Mouse (Mus musculus): ENCODE data around the gene Prkn. TPM values are rescaled to one million over a fixed set of nuclear protein-coding genes. Genes with fewer than 3 reads are reported as not detected.

Prkn gene
- polyA plus RNA-seq, 1 experiment: 0.58 TPM

DNA sequence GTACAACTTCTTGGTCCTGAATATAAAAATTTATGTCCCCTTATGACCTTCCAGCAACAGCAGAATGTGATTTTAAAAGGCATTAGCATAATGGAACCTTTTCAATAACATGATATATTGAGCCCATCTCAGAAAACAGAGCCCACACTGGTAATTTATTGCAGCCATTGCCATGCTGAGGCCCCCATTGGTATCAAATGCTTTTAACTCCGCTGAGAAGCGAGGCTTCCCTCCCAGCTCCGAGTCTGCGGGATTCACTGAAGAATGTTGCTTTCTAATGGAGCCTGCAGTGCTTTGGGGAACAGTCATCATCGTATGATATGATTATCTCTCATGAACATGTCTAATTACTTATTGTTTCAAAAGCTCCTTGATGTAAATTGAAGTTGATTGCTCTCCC lies 421.5 kb downstream of the Prkn start:
- Histone ChIP-seq H3K27me3 (ENCODE audit: control insufficient read depth, insufficient read depth, low read length) (no peaks in the 10 kb centered on the region), H3K27ac (ENCODE audit: insufficient read depth, low read depth, low read length) (no peak overlapping the region), H3K36me3 (ENCODE audit: control insufficient read depth, insufficient read depth, low read length) (no peaks in the 10 kb centered on the region), H3K4me1 (ENCODE audit: control insufficient read depth, insufficient read depth, insufficient read length, low read length) (no peaks in the 10 kb centered on the region), H3K4me3 (ENCODE audit: low read depth, low read length) (no peak overlapping the region)
- TF ChIP-seq POLR2A (IDR thresholded peaks at IDR 0.05; ENCODE audit: low read depth, low read length): no peak
- TF ChIP-seq CTCF (IDR thresholded peaks at IDR 0.05; ENCODE audit: extremely low read depth, insufficient read length, insufficient replicate concordance, low read depth, low read length): no peak
- 81% methylated on average over 5 of the region's 5 CpGs for WGBS

DNA sequence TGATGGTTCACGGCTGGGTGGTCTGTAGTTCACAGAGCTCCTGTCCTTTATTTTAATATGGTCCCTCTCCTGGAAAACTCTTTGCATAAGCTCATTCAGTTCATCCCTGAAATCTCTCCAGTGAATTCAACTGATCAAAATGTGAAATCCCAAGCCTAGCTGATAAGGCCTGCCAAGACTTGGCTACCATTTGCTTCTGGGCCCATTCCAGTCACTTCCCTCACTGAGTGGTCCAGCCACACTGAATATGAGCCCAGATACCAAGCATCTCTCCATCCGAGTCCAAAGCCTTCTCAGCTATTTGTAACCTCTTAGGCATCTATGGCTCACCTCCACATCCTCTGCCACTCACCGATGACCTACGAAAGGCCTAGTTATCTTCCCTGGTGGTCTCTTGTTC lies 427.8 kb downstream of the Prkn start:
- no peak for TF ChIP-seq CTCF (IDR thresholded peaks at IDR 0.05; ENCODE audit: extremely low read depth, insufficient read length, insufficient replicate concordance, low read depth, low read length)
- no peak for TF ChIP-seq POLR2A (IDR thresholded peaks at IDR 0.05; ENCODE audit: low read depth, low read length)
- Histone ChIP-seq H3K27ac (ENCODE audit: insufficient read depth, low read depth, low read length) (no peak overlapping the region), H3K36me3 (ENCODE audit: control insufficient read depth, insufficient read depth, low read length) (no peaks in the 10 kb centered on the region), H3K4me3 (ENCODE audit: low read depth, low read length) (no peak overlapping the region), H3K27me3 (ENCODE audit: control insufficient read depth, insufficient read depth, low read length) (no peaks in the 10 kb centered on the region), H3K4me1 (ENCODE audit: control insufficient read depth, insufficient read depth, insufficient read length, low read length) (no peaks in the 10 kb centered on the region)
- 89% methylated on average over 4 of the region's 4 CpGs for WGBS

DNA sequence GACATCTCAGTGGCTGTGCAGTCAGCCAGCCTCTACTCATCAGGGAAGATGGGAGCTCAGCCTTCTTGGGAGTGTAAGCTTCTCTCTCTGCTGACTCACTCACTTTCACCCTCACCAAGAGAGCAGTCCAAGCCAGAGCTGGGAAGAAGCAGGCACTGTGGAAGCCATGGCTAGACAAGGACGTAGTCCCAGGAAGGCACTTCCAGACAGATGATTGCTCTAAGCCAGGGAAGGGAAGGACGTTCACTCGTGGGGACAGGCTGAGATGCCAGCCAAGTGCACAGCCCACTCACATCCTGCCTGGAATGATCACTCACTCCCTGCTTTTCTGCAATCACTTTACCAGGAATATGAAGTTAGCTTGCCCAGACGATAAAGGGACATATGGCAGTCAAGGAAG lies 430.0 kb downstream of the Prkn start:
- TF ChIP-seq POLR2A (IDR thresholded peaks at IDR 0.05; ENCODE audit: low read depth, low read length): no peak
- TF ChIP-seq CTCF (IDR thresholded peaks at IDR 0.05; ENCODE audit: extremely low read depth, insufficient read length, insufficient replicate concordance, low read depth, low read length): no peak
- H3K4me3 ChIP-seq (ENCODE audit: low read depth, low read length): no peak overlapping the region
- no peaks in the 10 kb centered on the region for H3K27me3 ChIP-seq (ENCODE audit: control insufficient read depth, insufficient read depth, low read length)
- H3K4me1 ChIP-seq (ENCODE audit: control insufficient read depth, insufficient read depth, insufficient read length, low read length): no peaks in the 10 kb centered on the region
- no peak overlapping the region for H3K27ac ChIP-seq (ENCODE audit: insufficient read depth, low read depth, low read length)
- 85% methylated on average over 4 of the region's 4 CpGs for WGBS
- H3K36me3 ChIP-seq (ENCODE audit: control insufficient read depth, insufficient read depth, low read length): no peaks in the 10 kb centered on the region

DNA sequence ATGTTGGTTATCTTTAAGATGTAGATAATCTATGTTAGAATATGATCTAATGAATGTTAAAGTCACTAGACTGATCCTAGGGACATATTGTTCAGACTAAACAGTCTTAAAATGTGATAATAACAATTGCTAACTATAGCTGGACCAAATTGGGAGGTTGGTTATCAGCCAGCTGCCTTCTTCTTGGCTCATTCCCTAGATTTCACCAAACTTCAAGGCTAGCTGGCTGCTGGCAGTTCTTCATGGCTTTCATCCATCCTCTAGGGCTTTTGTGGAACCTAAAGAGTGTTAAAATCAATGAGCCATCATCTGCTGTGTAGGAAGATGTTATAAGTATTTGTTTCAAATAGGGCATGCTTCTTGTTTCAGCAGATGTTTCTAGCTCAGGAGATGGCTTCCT lies 431.7 kb downstream of the Prkn start:
- H3K4me3 ChIP-seq (ENCODE audit: low read depth, low read length): no peak overlapping the region
- H3K27ac ChIP-seq (ENCODE audit: insufficient read depth, low read depth, low read length): no peak overlapping the region
- H3K36me3 ChIP-seq (ENCODE audit: control insufficient read depth, insufficient read depth, low read length): no peaks in the 10 kb centered on the region
- H3K27me3 ChIP-seq (ENCODE audit: control insufficient read depth, insufficient read depth, low read length): no peaks in the 10 kb centered on the region
- H3K4me1 ChIP-seq (ENCODE audit: control insufficient read depth, insufficient read depth, insufficient read length, low read length): no peaks in the 10 kb centered on the region
- TF ChIP-seq POLR2A (IDR thresholded peaks at IDR 0.05; ENCODE audit: low read depth, low read length): no peak
- TF ChIP-seq CTCF (IDR thresholded peaks at IDR 0.05; ENCODE audit: extremely low read depth, insufficient read length, insufficient replicate concordance, low read depth, low read length): no peak

DNA sequence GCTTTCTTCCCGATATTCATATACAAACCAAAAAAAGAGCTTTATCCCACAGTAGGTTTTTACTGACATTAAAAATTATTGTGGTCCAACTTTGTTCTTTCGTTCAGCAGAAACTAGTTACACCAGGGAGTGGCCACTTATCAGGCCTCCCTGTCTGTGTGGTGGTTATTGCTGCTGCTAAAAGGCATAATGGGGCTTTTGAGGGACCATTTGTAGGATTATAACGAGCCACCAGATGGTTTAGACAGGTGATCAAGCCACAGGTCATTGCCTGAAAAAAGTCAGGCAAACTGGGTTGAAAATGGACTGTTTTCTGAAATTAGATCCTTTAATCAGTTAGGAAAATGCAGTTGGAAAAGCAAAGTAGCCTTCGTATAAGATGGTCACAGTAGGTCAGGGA lies 444.1 kb downstream of the Prkn start:
- 68% methylated on average over 4 of the region's 4 CpGs for WGBS
- Histone ChIP-seq H3K4me3 (ENCODE audit: low read depth, low read length) (no peak overlapping the region), H3K36me3 (ENCODE audit: control insufficient read depth, insufficient read depth, low read length) (no peaks in the 10 kb centered on the region), H3K4me1 (ENCODE audit: control insufficient read depth, insufficient read depth, insufficient read length, low read length) (no peaks in the 10 kb centered on the region), H3K27me3 (ENCODE audit: control insufficient read depth, insufficient read depth, low read length) (no peaks in the 10 kb centered on the region), H3K27ac (ENCODE audit: insufficient read depth, low read depth, low read length) (no peak overlapping the region)
- no peak for TF ChIP-seq CTCF (IDR thresholded peaks at IDR 0.05; ENCODE audit: extremely low read depth, insufficient read length, insufficient replicate concordance, low read depth, low read length)
- no peak for TF ChIP-seq POLR2A (IDR thresholded peaks at IDR 0.05; ENCODE audit: low read depth, low read length)

DNA sequence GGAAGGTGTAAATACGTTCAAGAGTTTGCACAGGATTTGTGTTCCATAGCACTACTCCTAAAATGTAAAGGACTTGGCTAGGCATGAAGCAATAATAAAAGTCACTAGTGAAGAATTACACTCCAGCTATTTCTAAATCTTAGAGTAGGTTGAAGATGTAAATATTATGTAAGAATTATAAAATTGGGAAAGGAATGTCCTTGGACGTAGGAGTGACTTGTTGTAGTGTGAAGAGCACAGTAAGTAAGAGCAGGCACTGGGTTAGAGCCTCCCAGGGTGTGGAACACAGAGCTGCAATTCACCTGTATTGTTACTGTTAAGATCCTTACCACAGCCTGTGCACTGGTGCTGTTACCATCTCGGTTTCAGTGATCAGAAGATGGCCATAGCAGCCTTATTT lies 450.0 kb downstream of the Prkn start:
- Histone ChIP-seq H3K4me1 (ENCODE audit: control insufficient read depth, insufficient read depth, insufficient read length, low read length) (no peaks in the 10 kb centered on the region), H3K27me3 (ENCODE audit: control insufficient read depth, insufficient read depth, low read length) (no peaks in the 10 kb centered on the region), H3K27ac (ENCODE audit: insufficient read depth, low read depth, low read length) (no peak overlapping the region), H3K4me3 (ENCODE audit: low read depth, low read length) (no peak overlapping the region), H3K36me3 (ENCODE audit: control insufficient read depth, insufficient read depth, low read length) (no peaks in the 10 kb centered on the region)
- WGBS: 42% methylated on average over 3 of the region's 3 CpGs
- TF ChIP-seq POLR2A (IDR thresholded peaks at IDR 0.05; ENCODE audit: low read depth, low read length) (no peak), CTCF (IDR thresholded peaks at IDR 0.05; ENCODE audit: extremely low read depth, insufficient read length, insufficient replicate concordance, low read depth, low read length) (no peak)

DNA sequence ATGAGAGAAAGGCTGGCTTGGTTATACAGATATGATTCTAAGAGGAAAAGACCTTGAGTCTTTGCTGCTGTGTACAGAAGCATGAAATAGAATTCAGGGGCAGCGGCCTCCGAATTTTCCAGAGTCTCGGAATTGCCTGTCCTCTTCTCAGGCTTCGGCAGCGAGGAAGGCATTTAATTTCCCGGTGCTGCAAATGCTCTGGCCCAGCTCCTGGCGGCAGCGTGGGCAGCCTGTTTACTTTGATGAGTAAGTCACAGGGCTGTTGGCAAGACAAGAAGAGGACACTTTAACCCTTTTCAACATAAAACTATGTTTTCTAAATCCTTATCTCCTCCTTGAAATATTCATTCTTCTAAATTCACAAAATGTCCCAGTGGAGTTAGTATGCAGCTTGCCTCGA lies 462.9 kb downstream of the Prkn start:
- 74% methylated on average over 9 of the region's 9 CpGs for WGBS
- Histone ChIP-seq H3K4me1 (ENCODE audit: control insufficient read depth, insufficient read depth, insufficient read length, low read length) (no peaks in the 10 kb centered on the region), H3K4me3 (ENCODE audit: low read depth, low read length) (no peak overlapping the region), H3K27ac (ENCODE audit: insufficient read depth, low read depth, low read length) (no peak overlapping the region), H3K36me3 (ENCODE audit: control insufficient read depth, insufficient read depth, low read length) (no peaks in the 10 kb centered on the region), H3K27me3 (ENCODE audit: control insufficient read depth, insufficient read depth, low read length) (no peaks in the 10 kb centered on the region)
- no peak for TF ChIP-seq POLR2A (IDR thresholded peaks at IDR 0.05; ENCODE audit: low read depth, low read length)
- no peak for TF ChIP-seq CTCF (IDR thresholded peaks at IDR 0.05; ENCODE audit: extremely low read depth, insufficient read length, insufficient replicate concordance, low read depth, low read length)

DNA sequence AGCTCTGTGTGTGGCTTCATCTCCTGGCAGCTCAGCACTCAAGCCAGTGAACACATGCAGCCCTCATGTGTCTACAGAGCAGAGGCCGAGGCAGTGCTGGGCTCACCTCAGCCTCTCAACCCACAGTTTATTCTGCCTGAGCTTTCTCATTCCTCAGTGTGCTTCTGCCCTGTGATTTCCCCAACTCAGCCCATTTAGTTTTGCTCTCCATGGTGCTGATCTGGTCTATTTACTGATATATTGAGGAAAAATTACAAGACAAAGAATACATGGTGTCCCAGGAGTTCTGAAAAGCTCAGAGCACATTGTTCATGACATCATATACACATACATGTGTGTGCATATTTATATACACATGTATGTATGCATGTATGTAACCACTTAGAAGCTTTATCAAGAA lies 469.7 kb downstream of the Prkn start:
- Histone ChIP-seq H3K4me3 (ENCODE audit: low read depth, low read length) (no peak overlapping the region), H3K27me3 (ENCODE audit: control insufficient read depth, insufficient read depth, low read length) (no peaks in the 10 kb centered on the region), H3K36me3 (ENCODE audit: control insufficient read depth, insufficient read depth, low read length) (no peaks in the 10 kb centered on the region), H3K4me1 (ENCODE audit: control insufficient read depth, insufficient read depth, insufficient read length, low read length) (no peaks in the 10 kb centered on the region), H3K27ac (ENCODE audit: insufficient read depth, low read depth, low read length) (no peak overlapping the region)
- no peak for TF ChIP-seq POLR2A (IDR thresholded peaks at IDR 0.05; ENCODE audit: low read depth, low read length)
- 19% methylated on average over 1 of the region's 1 CpGs for WGBS

All from small intestine, adult 2 months (tissue).